Mouse (Mus musculus): ENCODE measurements around the gene Mb.

- TF ChIP-seq POLR2A (IDR thresholded peaks at IDR 0.05; ENCODE audit: insufficient read depth, low read depth, low read length): no peak
- no peak for TF ChIP-seq CTCF (IDR thresholded peaks at IDR 0.05; ENCODE audit: insufficient read depth, low read depth, low read length)
Observed at GRCm38 (mm10) chr15:76982745-76983144, 67.7 kb downstream of the Mb start.

All from olfactory bulb, adult 2 months (tissue).